Mouse (Mus musculus) small intestine, adult 2 months (tissue): Measurements from ENCODE around the gene H60c.

Experiments
- CTCF ChIP-seq: fragments of 200-500 bp; IDR thresholded peaks from 2 replicates; pipeline ENCODE4 v1.5.1; 2012; ENCODE audit warnings: low read depth, mild to moderate bottlenecking, control low read depth, inconsistent platforms, low read length, moderate library complexity, mixed read lengths; ENCODE audit not compliant: insufficient replicate concordance, insufficient read length; ENCODE audit errors: extremely low read depth
- POLR2A ChIP-seq: fragments of 200-500 bp; IDR thresholded peaks from 2 replicates; pipeline ENCODE4 v1.6.1; 2012; ENCODE audit warnings: low read depth, mild to moderate bottlenecking, control low read depth, inconsistent platforms, low read length, moderate library complexity

- TF ChIP-seq POLR2A (no peak), CTCF (no peak)
These were observed 41.2 kb upstream of the H60c start for GRCm38 (mm10) chr10:3308821-3309206.
